Mouse (Mus musculus) ovary, adult 18-20 months (tissue): ENCODE measurements around the gene Cavin3.

Experiments
- DNase-seq: peaks from one replicate; pipeline ENCODE4 v3.0.0; 2022; ENCODE audit warnings: low spot score, mixed read lengths

Cavin3 gene

GRCm38 (mm10) chr7:105481505-105482411 lies at the start of gene Cavin3:
TSS of gene Cavin3 (minus strand) at chr7:105482300.
- peak; percentile 70 for DNase-seq

GRCm38 (mm10) chr7:105528094-105528493 lies 46.0 kb upstream of the Cavin3 start:
- no peak for DNase-seq

- no peak for DNase-seq
Measured at GRCm38 (mm10) chr7:105527306-105527937, 45.3 kb upstream of the Cavin3 start.

GRCm38 (mm10) chr7:105524222-105524621 lies 42.1 kb upstream of the Cavin3 start:
- DNase-seq: no peak

GRCm38 (mm10) chr7:105520201-105520600 lies 38.1 kb upstream of the Cavin3 start:
- no peak for DNase-seq

GRCm38 (mm10) chr7:105519771-105520170 lies 37.7 kb upstream of the Cavin3 start:
- DNase-seq: no peak

GRCm38 (mm10) chr7:105519336-105519735 lies 37.2 kb upstream of the Cavin3 start:
- no peak for DNase-seq

- no peak for DNase-seq
Measured at GRCm38 (mm10) chr7:105516669-105517360, 34.7 kb upstream of the Cavin3 start.

- DNase-seq: no peak
Measured at GRCm38 (mm10) chr7:105515178-105515577, 33.1 kb upstream of the Cavin3 start.

- no peak for DNase-seq
Measured at GRCm38 (mm10) chr7:105514561-105514960, 32.5 kb upstream of the Cavin3 start.

- DNase-seq: no peak
Measured at GRCm38 (mm10) chr7:105513845-105514291, 31.8 kb upstream of the Cavin3 start.

GRCm38 (mm10) chr7:105510143-105510542 lies 28.0 kb upstream of the Cavin3 start:
- no peak for DNase-seq

- DNase-seq: no peak
Measured at GRCm38 (mm10) chr7:105507257-105507656, 25.2 kb upstream of the Cavin3 start.

- DNase-seq: no peak
Measured at GRCm38 (mm10) chr7:105501984-105502383, 19.9 kb upstream of the Cavin3 start.

GRCm38 (mm10) chr7:105499676-105500075 lies 17.6 kb upstream of the Cavin3 start:
- no peak for DNase-seq

GRCm38 (mm10) chr7:105498854-105499492 lies 16.9 kb upstream of the Cavin3 start:
- no peak for DNase-seq

- no peak for DNase-seq
Measured at GRCm38 (mm10) chr7:105497881-105498280, 15.8 kb upstream of the Cavin3 start.

GRCm38 (mm10) chr7:105487104-105487876 lies 5.2 kb upstream of the Cavin3 start:
- no peak for DNase-seq

- DNase-seq: peak; percentile 32
Measured at GRCm38 (mm10) chr7:105485029-105485428, 2.9 kb upstream of the Cavin3 start.

- DNase-seq: peak; percentile 15
Measured at GRCm38 (mm10) chr7:105482426-105482825, 326 bp upstream of the Cavin3 start.
